Mouse (Mus musculus) cerebellum, postnatal 14 days (tissue): Measurements from ENCODE around the gene Sorbs2.
"Not testable (repeated sequence)": the region's sequence is repeated elsewhere in the genome, so short reads cannot be mapped to it uniquely, and the experiment has no call there.

Experiments
- DNase-seq, 2 experiments: peaks; one replicate each; pipeline ENCODE4 v3.0.0; 2021; ENCODE audit warnings: mixed read lengths in 2 of 2

The Sorbs2 gene

DNA sequence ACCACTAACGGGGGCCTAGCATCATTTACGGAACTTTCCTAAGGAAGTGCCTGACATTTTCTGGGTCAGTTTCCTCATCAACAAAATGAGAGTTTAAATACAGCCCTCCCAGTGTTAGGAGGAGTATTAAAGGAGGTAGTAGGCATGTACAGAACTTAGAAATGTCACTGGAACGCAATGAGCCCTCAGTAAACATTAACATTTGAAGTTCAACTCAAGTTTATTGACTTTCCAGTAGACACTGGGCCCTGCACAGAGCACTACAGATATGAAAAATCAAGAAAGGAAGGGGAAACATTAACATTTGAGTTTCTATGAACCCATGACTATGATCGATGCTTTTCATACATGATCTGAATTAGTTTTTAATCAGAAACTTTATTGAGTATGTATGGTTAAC is 347.5 kb downstream of the Sorbs2 start:
- no peak for DNase-seq

DNA sequence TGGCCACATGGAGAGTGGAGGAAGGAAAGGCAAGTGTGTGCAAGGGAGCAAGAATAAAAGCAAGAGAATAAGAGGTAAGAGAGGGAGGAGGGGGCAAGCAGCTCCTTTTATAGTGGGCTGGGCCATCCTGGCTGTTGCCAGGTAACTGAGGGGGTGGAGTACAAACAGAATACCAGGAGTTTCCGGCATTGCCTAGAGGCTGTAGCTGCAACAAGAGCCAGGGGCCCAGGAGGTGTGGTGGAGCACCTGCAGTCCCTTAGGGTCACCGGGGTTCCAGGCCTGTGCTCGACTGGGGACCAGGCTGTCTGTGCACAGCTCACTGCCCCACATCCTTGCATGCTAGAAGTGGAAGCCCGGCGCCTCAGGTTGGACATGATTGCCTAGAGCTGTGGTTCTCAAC is 350.1 kb downstream of the Sorbs2 start:
- no peak for DNase-seq

DNA sequence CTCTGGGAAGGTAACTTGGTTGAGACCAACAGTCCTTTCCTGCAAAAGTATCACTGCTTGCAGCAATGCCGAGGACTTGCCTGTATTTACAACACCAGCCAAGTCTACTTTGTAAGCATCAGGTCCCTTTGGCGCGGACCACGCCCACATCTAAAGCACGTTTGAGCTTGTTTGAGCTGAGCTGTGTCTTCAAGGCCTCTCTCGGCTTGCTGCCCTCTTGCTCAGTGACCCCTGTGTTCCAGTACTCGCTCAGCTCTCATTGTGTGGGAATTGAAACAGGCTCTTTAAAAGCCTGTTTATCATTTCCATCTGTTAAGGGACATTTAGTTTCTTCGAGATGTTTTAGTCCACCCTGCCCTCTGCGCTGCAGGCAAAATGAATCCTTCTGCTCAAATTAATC is 350.8 kb downstream of the Sorbs2 start:
- DNase-seq: no peak

- DNase-seq: not testable (repeated sequence)
These were observed 364.0 kb downstream of the Sorbs2 start for GRCm38 (mm10) chr8:45871587-45871986.

DNA sequence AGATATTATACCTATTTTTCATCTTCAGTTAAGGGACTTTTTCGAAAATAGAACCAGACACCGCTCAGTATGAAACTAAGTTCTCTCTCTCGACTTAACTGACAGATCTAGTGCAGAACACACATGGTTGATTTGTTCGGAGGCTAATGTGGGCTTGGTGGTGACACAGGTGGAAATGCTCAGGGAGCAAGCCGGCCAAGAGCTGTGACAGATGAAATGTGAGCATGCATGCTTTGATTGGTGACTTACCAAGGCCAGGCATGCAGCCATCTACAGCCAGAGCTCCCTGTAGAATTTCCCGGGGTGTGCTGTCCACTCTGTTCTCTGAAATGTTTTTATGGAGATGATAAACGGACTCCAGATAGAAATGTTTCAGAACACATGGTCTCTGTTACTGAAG is 364.5 kb downstream of the Sorbs2 start:
- peak in 1 of 2 experiments; percentile 15 for DNase-seq

DNA sequence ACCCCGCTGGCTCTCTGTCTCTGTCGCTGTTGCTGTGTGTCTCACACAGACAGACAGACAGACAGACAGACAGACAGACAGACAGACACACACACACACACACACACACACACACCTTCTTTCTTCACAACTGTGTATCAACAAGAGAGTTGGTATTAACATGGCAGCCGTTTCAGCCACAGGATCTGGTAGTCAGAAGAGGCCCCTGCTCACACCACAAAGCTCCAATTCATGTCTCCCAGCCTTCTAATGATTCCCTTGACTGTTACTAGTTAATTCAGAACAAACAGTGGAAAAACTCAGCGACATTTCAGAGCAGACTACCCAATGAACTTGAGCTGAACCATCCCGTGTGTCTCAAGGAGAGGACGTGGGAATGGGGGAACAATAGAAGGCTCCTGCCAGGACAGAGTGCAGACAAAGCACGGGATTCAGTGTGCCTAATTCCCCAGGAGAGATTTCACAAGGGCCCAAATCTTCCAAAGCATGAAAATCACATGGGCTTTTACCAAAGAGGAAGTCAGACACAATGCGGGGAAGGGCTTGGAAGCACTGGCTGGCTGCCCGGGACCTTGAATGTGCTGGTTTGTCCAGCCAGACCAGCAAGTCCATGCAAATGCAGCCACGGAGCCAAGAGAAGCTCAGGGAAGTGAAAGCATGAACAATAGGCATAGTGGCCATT is 367.5 kb downstream of the Sorbs2 start:
- DNase-seq: peak; percentile 72 to 77

- DNase-seq: no peak
These were observed 368.8 kb downstream of the Sorbs2 start for GRCm38 (mm10) chr8:45876397-45876796.
